Mouse (Mus musculus): ENCODE results near the gene Mllt3. TPM values are rescaled to one million over a fixed set of nuclear protein-coding genes. Genes with fewer than 3 reads are reported as not detected.

Gene Mllt3
- polyA plus RNA-seq, 1 experiment from 2014 or later, result 17.5 TPM

DNA sequence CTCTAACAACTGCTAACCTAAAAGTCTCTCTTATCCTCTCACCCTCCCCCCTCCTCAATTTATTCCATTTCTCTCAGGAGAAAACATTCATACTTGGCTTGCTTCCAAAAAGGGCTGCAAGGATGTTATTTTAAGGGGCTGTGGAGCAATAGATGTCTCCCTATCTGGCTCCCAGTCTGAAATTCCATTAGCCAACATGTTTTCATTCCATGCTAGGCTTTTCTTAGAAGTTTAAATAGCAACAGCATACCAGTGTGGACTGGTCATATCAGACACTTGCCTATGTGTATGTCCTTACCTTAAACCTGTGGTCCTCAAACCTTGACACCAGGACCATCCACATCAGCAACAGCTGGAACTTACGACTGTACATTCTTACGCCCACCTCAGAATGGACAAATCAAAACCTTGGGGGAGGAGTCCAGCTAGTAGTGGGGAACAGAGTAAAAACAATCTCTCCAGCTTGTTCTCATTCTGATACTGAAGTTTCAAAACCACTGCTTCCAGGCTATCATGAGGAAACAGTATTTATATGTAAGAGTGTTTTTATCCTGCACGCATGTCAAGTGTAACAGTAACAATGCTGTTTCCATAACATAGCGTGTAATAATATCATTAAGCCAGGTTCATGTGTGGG lies 99.3 kb downstream of the Mllt3 start:
- no peak overlapping the region for H3K4me3 ChIP-seq (ENCODE audit: low read depth, low read length)
- no peak overlapping the region for H3K27ac ChIP-seq (ENCODE audit: low read depth, low read length)
- 0 out of 2 replicates have a peak, but pooled peaks cover 4% of the 10 kb centered on the region for H3K4me1 ChIP-seq (replicated peaks; ENCODE audit: control insufficient read depth, insufficient read depth, low read length)
- no peak overlapping the region for H3K9ac ChIP-seq (ENCODE audit: low read depth, low read length)
- no peak overlapping the region for H3K4me2 ChIP-seq (replicated peaks; ENCODE audit: low read depth)
- WGBS, result 76% methylated on average over 4 of the region's 4 CpGs
- no peak for ATAC-seq
- no peak for TF ChIP-seq CTCF (IDR thresholded peaks at IDR 0.05; ENCODE audit: low read depth)
- no peaks in the 10 kb centered on the region for H3K36me3 ChIP-seq (ENCODE audit: control insufficient read depth, insufficient read depth)
- no peaks in the 10 kb centered on the region for H3K27me3 ChIP-seq (replicated peaks; ENCODE audit: control insufficient read depth, insufficient read depth, low read length)
- H3K9me3 ChIP-seq (ENCODE audit: control insufficient read depth), result no peaks in the 10 kb centered on the region

DNA sequence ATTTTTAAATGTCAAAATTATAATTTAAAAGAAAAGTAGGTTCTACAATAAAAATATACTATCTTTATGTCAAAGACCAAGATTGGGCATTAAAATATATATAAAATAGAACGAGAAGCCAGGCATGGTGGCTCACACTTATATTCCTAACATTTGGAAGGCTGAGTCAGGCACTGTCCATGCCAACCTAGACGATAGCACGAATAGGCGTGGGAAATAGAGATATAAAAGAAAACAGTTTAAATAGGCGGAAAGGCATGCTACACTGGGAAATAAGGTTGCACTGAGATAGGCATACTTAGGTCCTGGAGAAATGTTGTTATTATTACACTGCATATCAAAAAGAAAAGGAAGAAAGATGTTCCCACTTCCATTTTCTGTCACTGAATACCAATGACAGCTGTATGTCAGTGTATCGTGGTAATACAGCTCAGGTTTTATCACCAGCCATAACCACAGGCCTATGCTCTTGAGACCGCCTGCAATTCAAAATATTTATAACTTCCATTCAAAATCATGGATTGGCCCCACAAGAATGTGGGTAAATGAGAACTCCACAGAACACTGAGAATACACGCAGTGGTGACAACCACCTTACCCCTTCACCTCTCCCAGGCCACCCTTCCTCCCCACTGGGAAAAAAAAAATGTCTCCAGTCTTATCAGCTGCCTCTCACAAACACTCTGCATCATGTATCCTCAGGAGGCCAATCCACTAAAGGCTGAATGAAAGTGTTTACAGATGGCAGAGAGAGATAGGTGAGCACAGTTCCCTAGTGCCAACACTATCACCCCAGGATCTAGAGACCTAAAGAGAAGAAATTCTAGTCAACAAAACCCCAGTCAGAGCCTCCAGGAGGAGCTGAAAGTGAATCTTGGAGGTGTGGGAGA lies 102.6 kb downstream of the Mllt3 start:
- no peaks in the 10 kb centered on the region for H3K9me3 ChIP-seq (ENCODE audit: control insufficient read depth)
- H3K4me2 ChIP-seq (replicated peaks; ENCODE audit: low read depth), result no peak overlapping the region
- H3K9ac ChIP-seq (ENCODE audit: low read depth, low read length), result no peak overlapping the region
- 90% methylated on average over 8 of the region's 8 CpGs for WGBS
- no peak for TF ChIP-seq CTCF (IDR thresholded peaks at IDR 0.05; ENCODE audit: low read depth)
- H3K4me1 ChIP-seq (replicated peaks; ENCODE audit: control insufficient read depth, insufficient read depth, low read length), result 0 out of 2 replicates have a peak, but pooled peaks cover 4% of the 10 kb centered on the region
- no peak for ATAC-seq
- H3K36me3 ChIP-seq (ENCODE audit: control insufficient read depth, insufficient read depth), result no peaks in the 10 kb centered on the region
- no peak overlapping the region for H3K4me3 ChIP-seq (ENCODE audit: low read depth, low read length)
- H3K27me3 ChIP-seq (replicated peaks; ENCODE audit: control insufficient read depth, insufficient read depth, low read length), result no peaks in the 10 kb centered on the region
- no peak overlapping the region for H3K27ac ChIP-seq (ENCODE audit: low read depth, low read length)

DNA sequence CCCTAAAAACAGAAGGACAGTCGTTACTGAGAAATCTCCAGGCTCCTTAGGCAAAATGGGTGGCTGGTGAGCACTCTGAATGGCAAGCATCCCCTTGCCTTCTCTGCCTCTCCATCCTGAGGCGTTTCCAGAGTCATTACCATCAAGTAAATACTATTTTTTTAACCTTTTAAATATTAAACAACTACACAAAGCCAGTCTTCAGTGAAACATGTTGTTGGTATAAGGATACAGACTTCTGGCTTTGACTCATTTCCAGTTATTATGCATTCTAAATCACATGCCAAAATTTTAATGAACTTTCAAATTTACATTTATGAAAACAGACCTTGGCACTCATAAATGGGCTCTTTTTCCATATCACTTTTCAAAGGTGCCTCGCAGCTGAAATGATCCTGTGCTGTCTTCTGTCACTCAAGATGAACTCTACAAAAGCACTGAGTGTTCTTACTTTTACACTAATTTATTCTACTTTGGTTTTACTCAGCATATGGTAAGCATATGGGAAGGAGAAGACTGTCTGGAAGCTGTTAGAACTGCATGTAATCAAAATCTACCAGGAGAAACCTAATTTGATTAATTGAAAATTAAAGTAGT lies 104.5 kb downstream of the Mllt3 start:
- ATAC-seq, result no peak
- H3K36me3 ChIP-seq (ENCODE audit: control insufficient read depth, insufficient read depth), result no peaks in the 10 kb centered on the region
- no peak overlapping the region for H3K4me2 ChIP-seq (replicated peaks; ENCODE audit: low read depth)
- no peaks in the 10 kb centered on the region for H3K27me3 ChIP-seq (replicated peaks; ENCODE audit: control insufficient read depth, insufficient read depth, low read length)
- H3K4me1 ChIP-seq (replicated peaks; ENCODE audit: control insufficient read depth, insufficient read depth, low read length), result no peaks in the 10 kb centered on the region
- no peak for TF ChIP-seq CTCF (IDR thresholded peaks at IDR 0.05; ENCODE audit: low read depth)
- H3K9ac ChIP-seq (ENCODE audit: low read depth, low read length), result no peak overlapping the region
- H3K27ac ChIP-seq (ENCODE audit: low read depth, low read length), result no peak overlapping the region
- 71% methylated on average over 3 of the region's 3 CpGs for WGBS
- H3K9me3 ChIP-seq (ENCODE audit: control insufficient read depth), result no peaks in the 10 kb centered on the region
- H3K4me3 ChIP-seq (ENCODE audit: low read depth, low read length), result no peak overlapping the region

DNA sequence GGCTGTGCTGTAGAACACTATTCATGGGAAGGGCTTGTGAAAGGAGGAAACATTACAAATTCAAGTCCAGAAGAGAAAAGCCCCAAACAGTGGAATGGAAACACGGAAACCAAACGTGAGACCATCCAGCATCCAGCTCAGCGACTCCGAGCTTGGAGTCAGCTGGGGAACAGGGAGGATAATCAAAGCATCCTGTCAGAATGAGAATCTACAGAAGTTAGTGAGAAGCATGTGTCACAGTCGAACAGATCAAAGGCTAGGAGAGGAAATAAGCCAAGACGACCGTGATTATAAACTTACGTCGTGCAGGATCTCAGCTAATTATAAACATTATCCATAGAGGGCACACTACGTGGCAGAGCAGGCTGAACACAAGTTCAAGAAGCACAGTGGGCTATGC lies 105.8 kb downstream of the Mllt3 start:
- Histone ChIP-seq H3K9ac (ENCODE audit: low read depth, low read length) (no peak overlapping the region), H3K27ac (ENCODE audit: low read depth, low read length) (no peak overlapping the region), H3K4me3 (ENCODE audit: low read depth, low read length) (no peak overlapping the region), H3K4me1 (replicated peaks; ENCODE audit: control insufficient read depth, insufficient read depth, low read length) (no peaks in the 10 kb centered on the region), H3K27me3 (replicated peaks; ENCODE audit: control insufficient read depth, insufficient read depth, low read length) (no peaks in the 10 kb centered on the region), H3K36me3 (ENCODE audit: control insufficient read depth, insufficient read depth) (no peaks in the 10 kb centered on the region), H3K4me2 (replicated peaks; ENCODE audit: low read depth) (no peak overlapping the region), H3K9me3 (ENCODE audit: control insufficient read depth) (no peaks in the 10 kb centered on the region)
- TF ChIP-seq CTCF (IDR thresholded peaks at IDR 0.05; ENCODE audit: low read depth), result no peak
- 62% methylated on average over 10 of the region's 10 CpGs for WGBS
- no peak for ATAC-seq

DNA sequence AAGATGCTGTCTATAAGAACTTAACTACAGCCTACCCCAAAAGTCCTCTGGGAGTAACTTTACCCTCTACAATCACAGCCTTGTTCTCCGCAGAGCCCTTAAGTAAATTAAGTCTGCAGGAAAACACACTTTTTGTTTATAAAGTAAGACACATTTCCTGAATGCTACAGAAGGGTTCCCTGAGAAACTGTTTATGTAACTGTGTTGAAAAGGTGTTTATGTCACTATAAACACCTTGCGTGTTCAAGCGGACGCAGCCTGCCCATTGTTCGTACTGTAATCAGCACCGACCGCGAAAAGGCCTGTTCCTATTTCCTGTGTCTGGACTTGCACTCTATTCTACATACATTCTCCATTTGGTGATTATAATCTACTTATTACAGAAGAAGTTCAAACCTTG lies 112.5 kb downstream of the Mllt3 start:
- WGBS, result 67% methylated on average over 8 of the region's 8 CpGs
- no peak for TF ChIP-seq CTCF (IDR thresholded peaks at IDR 0.05; ENCODE audit: low read depth)
- Histone ChIP-seq H3K4me1 (replicated peaks; ENCODE audit: control insufficient read depth, insufficient read depth, low read length) (no peaks in the 10 kb centered on the region), H3K36me3 (ENCODE audit: control insufficient read depth, insufficient read depth) (no peaks in the 10 kb centered on the region), H3K9me3 (ENCODE audit: control insufficient read depth) (no peaks in the 10 kb centered on the region), H3K4me2 (replicated peaks; ENCODE audit: low read depth) (no peak overlapping the region), H3K4me3 (ENCODE audit: low read depth, low read length) (no peak overlapping the region), H3K9ac (ENCODE audit: low read depth, low read length) (no peak overlapping the region), H3K27me3 (replicated peaks; ENCODE audit: control insufficient read depth, insufficient read depth, low read length) (no peaks in the 10 kb centered on the region), H3K27ac (ENCODE audit: low read depth, low read length) (no peak overlapping the region)
- no peak for ATAC-seq

All from intestine, postnatal 0 days (tissue).